Mouse (Mus musculus) ovary, postnatal 14 days (tissue): ENCODE data around the gene Flvcr2.

ENCODE experiments used
- DNase-seq: peaks from one replicate; pipeline ENCODE4 v3.0.0; 2022; ENCODE audit warnings: low spot score

Flvcr2 gene

GRCm38 (mm10) chr12:85729945-85730290 is 16.4 kb upstream of the Flvcr2 start:
- DNase-seq: no peak

GRCm38 (mm10) chr12:85736203-85736602 is 10.1 kb upstream of the Flvcr2 start:
- no peak for DNase-seq

GRCm38 (mm10) chr12:85736960-85737359 is 9.4 kb upstream of the Flvcr2 start:
- DNase-seq: no peak

GRCm38 (mm10) chr12:85746696-85747219 is 419 bp downstream of the Flvcr2 start:
- DNase-seq: no peak

- no peak for DNase-seq
Observed at GRCm38 (mm10) chr12:85747343-85747742, 1.0 kb downstream of the Flvcr2 start.

GRCm38 (mm10) chr12:85749861-85750260 is 3.5 kb downstream of the Flvcr2 start:
- DNase-seq: no peak

- DNase-seq: no peak
Observed at GRCm38 (mm10) chr12:85752116-85752515, 5.8 kb downstream of the Flvcr2 start.

GRCm38 (mm10) chr12:85753223-85753622 is 6.9 kb downstream of the Flvcr2 start:
- DNase-seq: no peak

- DNase-seq: no peak
Observed at GRCm38 (mm10) chr12:85754611-85755265, 8.4 kb downstream of the Flvcr2 start.

GRCm38 (mm10) chr12:85756455-85756854 is 10.1 kb downstream of the Flvcr2 start:
- DNase-seq: no peak

- DNase-seq: no peak
Observed at GRCm38 (mm10) chr12:85757074-85757473, 10.7 kb downstream of the Flvcr2 start.

- DNase-seq: no peak
Observed at GRCm38 (mm10) chr12:85758741-85759140, 12.4 kb downstream of the Flvcr2 start.

- DNase-seq: no peak
Observed at GRCm38 (mm10) chr12:85761471-85761870, 15.1 kb downstream of the Flvcr2 start.

- no peak for DNase-seq
Observed at GRCm38 (mm10) chr12:85764686-85765085, 18.3 kb downstream of the Flvcr2 start.

- DNase-seq: no peak
Observed at GRCm38 (mm10) chr12:85766287-85766686, 19.9 kb downstream of the Flvcr2 start.

GRCm38 (mm10) chr12:85767750-85768149 is 21.4 kb downstream of the Flvcr2 start:
- DNase-seq: no peak

GRCm38 (mm10) chr12:85771356-85771755 is 25.0 kb downstream of the Flvcr2 start:
- peak; percentile 18 for DNase-seq

GRCm38 (mm10) chr12:85778962-85779361 is 32.6 kb downstream of the Flvcr2 start:
- no peak for DNase-seq

- no peak for DNase-seq
Observed at GRCm38 (mm10) chr12:85779707-85780106, 33.4 kb downstream of the Flvcr2 start.

- no peak for DNase-seq
Observed at GRCm38 (mm10) chr12:85781606-85782005, 35.3 kb downstream of the Flvcr2 start.

GRCm38 (mm10) chr12:85784916-85785815 is 38.8 kb downstream of the Flvcr2 start:
- DNase-seq: no peak

- no peak for DNase-seq
Observed at GRCm38 (mm10) chr12:85792158-85792557, 45.8 kb downstream of the Flvcr2 start.

GRCm38 (mm10) chr12:85792821-85793346 is 46.5 kb downstream of the Flvcr2 start:
- DNase-seq: peak; percentile 19
